Mouse (Mus musculus) c-Kit-negative CD71-positive TER-119-positive erythroid progenitor cells, embryonic 14.5 days (primary cell): Measurements from ENCODE around the gene Vps13c.

Source experiments
- DNase-seq: peaks from one replicate; pipeline ENCODE4 v3.0.0-alpha.2; 2013; ENCODE audit warnings: low read depth, low spot score

Vps13c gene

GRCm38 (mm10) chr9:67831359-67832045 lies 8.7 kb upstream of the Vps13c start:
- no peak for DNase-seq

- no peak for DNase-seq
These were observed 8.1 kb upstream of the Vps13c start, which contains the start of gene C2cd4a for GRCm38 (mm10) chr9:67832046-67832605. C2cd4a (minus strand) TSS chr9:67832330.

DNA sequence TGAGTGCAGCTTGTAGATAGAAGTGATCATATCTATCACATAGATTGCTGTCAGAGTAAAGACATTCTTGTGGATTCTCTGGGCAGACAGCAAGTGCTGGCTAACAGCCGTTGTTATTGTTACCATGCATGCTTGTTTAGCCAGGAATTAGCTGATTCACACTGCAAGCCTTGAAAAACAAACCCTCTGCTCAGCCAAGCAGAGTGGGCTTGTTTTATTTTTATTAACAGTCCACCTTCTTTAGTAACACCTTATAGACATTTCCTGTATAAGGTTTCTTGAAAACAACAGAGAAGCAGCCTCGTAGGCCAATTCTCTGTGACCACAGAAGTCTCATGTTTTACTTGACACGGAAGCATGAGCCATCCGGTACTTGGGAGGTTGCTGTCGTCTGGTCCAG lies 5.7 kb upstream of the Vps13c start:
- DNase-seq, result no peak

DNA sequence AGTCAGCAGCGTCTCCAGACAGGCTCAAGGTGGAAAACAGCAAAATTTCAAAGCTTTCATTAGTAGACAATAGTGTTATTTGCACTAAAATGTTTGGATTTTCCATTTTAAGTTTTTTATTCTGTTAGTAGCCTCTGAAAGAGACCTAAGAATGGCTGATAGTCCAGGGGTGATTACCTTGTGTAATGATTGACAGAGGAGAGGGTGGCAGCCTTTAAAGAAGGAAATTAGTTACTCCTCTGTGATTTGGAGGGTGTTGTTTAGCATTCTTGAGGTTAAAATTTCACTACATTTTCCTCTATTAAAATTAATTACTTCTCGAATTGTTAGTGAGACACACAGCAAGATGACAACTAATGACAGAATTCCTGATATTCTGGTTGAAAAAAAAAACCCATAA lies 2.9 kb upstream of the Vps13c start:
- DNase-seq, result no peak

DNA sequence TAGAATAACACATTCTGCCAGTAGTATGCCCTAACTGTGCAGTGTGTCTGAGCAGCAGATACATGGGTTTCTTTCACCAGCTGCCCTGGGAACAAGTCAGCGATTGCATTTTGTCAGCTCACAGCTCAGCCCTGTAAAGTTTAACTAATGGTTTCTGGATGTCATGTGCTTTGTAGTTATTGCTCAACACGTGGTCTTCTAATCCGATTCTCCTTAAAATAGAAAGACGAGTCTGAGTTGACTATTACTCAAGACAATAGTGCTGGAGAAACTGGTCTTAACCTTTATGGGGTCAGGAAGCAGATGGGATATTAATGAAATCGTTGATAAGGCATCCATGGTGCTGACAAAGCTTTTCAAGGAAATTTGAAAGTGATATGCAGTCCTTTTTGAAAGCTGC lies 2.6 kb downstream of the Vps13c start:
- no peak for DNase-seq

DNA sequence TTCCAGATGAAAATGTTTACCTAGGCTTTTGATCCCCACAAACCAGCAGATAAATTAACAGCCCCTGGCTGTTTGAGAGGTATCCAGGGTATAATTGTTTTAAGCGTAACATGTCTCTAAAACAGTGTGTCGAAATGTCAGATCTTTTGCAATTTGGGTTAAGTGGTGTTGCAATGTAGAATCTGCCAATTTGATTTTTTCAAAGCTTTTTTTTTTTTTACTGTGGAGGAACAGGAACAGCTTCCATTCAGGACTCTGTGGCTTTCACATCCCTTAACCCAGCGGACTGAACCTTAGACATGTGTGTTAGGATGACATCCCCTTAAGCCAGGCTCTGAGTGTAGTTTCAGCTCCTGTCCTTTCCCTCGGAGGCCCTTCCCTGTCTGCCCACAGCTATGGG lies 4.8 kb downstream of the Vps13c start:
- DNase-seq, result no peak

DNA sequence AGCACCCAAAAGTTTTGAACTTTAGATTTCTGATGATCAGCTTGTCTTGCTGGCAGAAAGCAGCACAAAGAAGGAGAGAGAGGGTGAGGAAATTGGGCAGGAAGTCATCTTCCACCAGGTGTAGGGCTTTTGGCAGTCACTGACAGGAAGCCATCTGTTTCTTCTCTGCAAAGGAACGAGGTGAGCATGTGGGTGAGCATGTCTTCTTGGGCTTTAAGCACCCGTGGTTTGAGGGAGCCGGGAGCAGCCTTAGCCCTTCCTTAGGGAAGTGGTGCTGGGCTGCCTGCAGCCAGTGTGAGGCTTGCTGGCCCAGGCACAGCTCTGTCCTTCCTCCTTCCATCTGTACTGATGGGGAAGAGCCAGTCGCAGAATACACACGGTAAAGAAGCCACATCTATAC lies 5.5 kb downstream of the Vps13c start:
- no peak for DNase-seq

GRCm38 (mm10) chr9:67846089-67846488 lies 5.9 kb downstream of the Vps13c start:
- no peak for DNase-seq

- no peak for DNase-seq
These were observed 7.4 kb downstream of the Vps13c start for GRCm38 (mm10) chr9:67847606-67848005.

GRCm38 (mm10) chr9:67849397-67849796 lies 9.2 kb downstream of the Vps13c start:
- no peak for DNase-seq

DNA sequence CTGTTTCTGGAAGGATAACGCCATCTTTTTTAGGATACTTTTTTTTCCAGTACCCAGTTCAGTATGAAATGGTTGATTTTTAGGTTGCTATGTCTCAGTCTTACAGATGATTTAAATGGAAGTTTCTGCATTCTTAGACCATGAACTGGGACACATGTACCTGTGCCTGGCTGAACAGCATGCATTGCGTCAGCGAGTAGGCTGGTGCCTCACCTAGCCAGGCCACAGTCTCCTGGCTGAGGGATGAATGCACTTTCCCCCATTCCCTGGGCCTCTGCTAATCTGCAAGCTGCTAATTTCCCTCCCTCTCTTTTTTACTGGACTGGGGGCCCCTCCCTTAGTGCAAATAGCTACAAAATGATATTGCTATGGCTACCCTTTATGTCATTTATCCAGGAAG lies 9.7 kb downstream of the Vps13c start:
- no peak for DNase-seq

DNA sequence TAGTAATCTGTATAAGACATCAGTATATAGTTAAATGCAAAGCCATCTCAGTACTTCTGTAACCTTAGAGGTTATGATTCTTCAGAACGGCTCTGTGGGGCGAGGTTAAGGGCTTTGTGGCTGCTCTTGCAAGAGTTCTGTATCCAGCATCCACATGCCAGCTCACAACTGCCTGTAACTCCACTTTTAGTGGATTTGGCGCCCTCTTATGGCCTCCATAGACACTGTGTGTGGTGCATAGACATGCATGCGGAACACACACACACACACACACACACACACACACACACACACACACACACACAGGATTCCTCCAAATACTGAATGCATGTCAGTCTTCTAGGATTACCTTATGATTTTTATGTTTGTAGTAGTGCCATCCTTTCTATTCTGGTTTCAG lies 11.0 kb downstream of the Vps13c start:
- DNase-seq, result no peak

DNA sequence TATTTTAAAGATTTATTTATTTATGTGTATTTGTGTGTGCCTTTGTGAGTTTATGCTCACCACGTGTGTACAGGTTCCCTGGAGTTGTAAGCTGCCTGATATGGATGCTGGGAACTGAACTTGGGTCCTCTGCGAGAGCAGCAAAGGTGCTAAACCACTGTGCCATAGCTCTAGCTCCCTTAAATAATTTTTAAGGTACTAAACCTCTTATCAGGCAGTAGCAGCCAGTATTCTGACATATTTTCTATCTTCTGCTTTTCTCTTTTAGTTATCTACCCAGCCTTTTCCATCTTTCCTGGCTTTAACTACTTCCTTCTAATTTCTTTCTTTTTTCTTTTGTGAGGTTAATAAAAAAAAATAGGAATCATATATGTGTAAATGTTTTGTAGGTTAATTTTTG lies 20.1 kb downstream of the Vps13c start:
- DNase-seq, result no peak

GRCm38 (mm10) chr9:67863332-67863731 lies 23.1 kb downstream of the Vps13c start:
- no peak for DNase-seq

DNA sequence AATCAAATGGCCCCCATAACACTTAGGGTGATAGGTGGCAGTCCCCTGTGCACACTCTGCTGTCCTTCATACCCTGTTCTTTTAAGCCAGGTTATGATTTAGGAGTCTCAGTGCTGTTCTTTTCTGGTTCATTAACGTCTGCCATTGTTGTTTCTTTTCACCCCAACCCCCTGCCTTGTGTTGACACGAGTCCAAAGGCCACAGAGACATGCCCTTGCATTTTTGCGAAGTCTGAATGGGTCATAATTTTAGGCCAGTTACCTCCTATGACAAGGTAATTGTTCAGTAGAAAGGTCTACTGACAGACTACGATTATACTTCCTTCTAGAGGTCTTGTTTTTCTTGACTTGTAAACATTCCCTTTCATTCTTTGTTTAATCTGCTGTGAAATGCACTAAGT lies 23.8 kb downstream of the Vps13c start:
- no peak for DNase-seq

DNA sequence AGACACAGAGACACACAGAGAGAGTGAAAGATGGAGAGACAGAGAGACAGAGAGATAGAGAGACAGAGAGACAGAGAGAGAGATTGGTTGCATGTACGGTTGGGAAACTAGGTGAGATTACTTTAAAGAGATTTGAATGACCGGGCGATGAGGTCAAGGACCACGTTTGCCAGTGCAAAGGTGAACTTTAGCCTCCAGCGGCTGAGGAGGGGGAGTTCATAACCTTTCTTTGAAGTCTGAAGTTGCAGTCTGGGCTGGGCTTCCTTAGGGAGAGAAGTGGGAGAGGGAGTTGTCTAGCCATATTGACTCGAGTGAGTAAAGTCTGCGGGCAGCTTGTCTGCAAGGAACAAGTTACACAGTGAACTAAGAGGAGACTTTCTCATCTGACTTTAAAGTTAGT lies 25.2 kb downstream of the Vps13c start:
- DNase-seq, result no peak

- no peak for DNase-seq
These were observed 27.2 kb downstream of the Vps13c start for GRCm38 (mm10) chr9:67867411-67867810.

GRCm38 (mm10) chr9:67869691-67870450 lies 29.7 kb downstream of the Vps13c start:
- DNase-seq, result no peak

GRCm38 (mm10) chr9:67874522-67875222 lies 34.5 kb downstream of the Vps13c start:
- no peak for DNase-seq

- peak; percentile 44 for DNase-seq
These were observed 35.1 kb downstream of the Vps13c start for GRCm38 (mm10) chr9:67875337-67875736.

DNA sequence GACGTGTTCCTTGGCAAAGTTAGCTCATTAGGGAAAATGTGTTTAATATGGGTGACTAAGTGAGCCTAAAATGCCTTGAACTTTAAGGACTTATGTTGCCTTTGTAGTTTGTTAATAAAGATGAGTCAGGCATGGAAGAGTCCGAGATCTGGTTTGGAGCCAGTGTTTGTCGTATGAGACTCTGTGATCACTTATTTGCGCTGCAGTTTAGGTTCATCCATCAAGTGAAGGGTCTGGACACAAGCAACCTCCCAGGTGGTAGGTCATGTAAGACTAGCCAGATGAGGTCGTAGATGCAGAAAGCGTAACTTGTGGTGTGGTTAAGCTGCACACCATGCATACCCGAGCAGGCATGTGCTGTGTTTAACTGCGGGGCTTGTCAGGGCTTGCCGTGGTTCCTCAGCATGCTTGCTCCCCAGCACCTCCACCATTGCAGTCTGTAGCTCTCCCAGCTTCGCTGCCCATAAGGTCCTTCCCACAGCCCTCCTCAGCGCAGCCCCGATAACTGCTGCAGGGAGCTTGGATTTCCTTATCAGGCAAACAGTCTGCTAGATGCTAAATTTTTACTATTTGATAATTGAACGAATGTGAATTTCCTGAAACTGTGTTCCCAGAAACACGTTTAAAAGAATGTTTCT lies 37.0 kb downstream of the Vps13c start:
- DNase-seq, result peak; percentile 42
